Mouse (Mus musculus): ENCODE measurements around the gene Myom3. TPM values are rescaled to one million over a fixed set of nuclear protein-coding genes. Genes with fewer than 3 reads are reported as not detected.

Myom3 gene
- not detected in 4 replicates for total RNA-seq (2023)

DNA sequence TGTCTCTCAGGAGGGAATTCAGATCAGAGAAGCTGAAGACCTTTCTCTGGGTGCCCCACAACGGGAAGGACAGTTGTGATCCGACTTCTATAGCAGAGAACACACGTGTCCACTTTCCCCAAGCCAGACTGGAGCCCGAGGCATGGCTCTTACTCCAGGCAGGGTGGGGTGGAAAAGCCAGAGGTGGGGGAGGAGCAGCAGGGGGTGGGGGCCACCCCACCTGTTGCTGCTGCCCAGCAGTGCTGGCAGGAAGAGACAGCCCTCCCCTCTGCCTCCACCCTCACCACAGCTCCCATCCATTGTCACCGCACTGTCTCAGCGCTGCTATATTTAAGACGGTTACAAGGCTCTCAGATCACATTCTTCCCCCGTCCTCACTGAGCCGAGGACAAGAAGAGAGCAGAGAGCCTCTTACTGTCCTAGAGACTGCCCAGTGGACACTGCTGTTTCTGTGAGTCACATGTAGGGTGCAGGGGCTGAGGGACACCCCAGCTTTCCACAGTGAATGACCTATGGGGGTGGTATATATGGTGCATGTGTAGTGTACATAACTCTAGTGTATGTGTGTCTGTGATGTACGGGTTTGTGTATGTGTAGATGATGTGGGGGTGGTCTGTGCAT is at the start of gene Myom3:
TSS of gene Myom3 (plus strand) at position 360 of the 621 bp plus-strand sequence.

GRCm38 (mm10) chr4:135727817-135728216 is 31.7 kb upstream of the Myom3 start, which contains the start of gene Il22ra1:
TSS of gene Il22ra1 (plus strand) at chr4:135728172.

DNA sequence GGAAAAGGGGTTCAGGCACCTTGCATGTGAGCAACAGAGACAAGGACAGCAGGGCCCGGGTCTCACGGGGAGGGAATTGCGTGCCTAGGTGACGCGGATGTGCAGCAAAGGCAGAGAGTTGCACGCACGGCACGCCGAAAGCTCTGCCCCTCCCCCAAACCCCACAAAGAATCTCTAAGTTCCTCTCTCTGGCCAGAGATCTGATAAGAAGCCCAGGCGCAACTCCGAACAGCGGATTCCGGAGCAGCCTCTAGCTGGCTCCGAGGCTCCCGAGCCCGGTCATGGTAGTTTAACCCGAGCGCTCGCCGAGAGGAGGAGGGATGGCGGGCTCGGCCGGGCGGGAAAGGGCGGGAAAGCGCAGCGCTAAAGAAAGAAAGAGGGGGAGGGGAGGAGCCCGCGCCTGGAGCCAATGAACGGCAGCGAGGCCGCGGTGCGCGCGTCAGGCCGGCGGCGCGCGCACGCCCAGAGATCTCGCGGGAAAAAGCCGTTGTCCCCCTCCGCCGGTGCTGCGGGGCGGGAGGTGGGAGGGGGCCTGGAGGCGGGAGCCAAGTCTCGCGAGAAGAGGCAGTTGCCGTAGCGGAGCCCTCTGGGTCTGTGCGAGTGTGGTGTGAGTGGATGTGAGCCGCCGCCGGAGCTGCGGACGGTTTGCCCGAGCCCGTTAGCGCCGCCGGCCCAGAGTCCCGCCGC is 96.2 kb downstream of the Myom3 start, which contains the start of gene Srsf10:
TSS of gene Srsf10 (plus strand) at position 212 of the 687 bp plus-strand sequence.

Other genes with a start within 250 kb of the Myom3 start
- gene Grhl3, start 186.1 kb upstream of the Myom3 start, total RNA-seq (2023) = not detected in 4 replicates
- 0.36 to 0.86 TPM (median 0.52 TPM) in 4 replicates for gene Ifnlr1, start 73.4 kb upstream of the Myom3 start, total RNA-seq (2023)
- gene Il22ra1, start 31.5 kb upstream of the Myom3 start, total RNA-seq (2023) = not detected in 4 replicates
- 197 to 207 TPM (median 201 TPM) in 4 replicates for gene Srsf10, start 96.0 kb downstream of the Myom3 start, total RNA-seq (2023)
- gene Pnrc2, start 114.1 kb downstream of the Myom3 start, total RNA-seq (2023) = 128 to 142 TPM (median 134 TPM) in 4 replicates
- 212 to 230 TPM (median 216 TPM) in 4 replicates for gene Cnr2, start 135.7 kb downstream of the Myom3 start, total RNA-seq (2023)
- 144 to 193 TPM (median 168 TPM) in 4 replicates for gene Fuca1, start 161.0 kb downstream of the Myom3 start, total RNA-seq (2023)
- gene Hmgcl, start 186.7 kb downstream of the Myom3 start, total RNA-seq (2023) = 26.1 to 32.4 TPM (median 28.2 TPM) in 4 replicates
- gene Gale, start 204.0 kb downstream of the Myom3 start, total RNA-seq (2023) = 6.8 to 16.5 TPM (median 8.2 TPM) in 4 replicates
- 97.5 to 106 TPM (median 100 TPM) in 4 replicates for gene Lypla2, start 212.9 kb downstream of the Myom3 start, total RNA-seq (2023)
- 30.1 to 39.6 TPM (median 35.5 TPM) in 4 replicates for gene Pithd1, start 227.5 kb downstream of the Myom3 start, total RNA-seq (2023)